Mouse (Mus musculus) bone marrow, adult 2 months (tissue): ENCODE results near the gene Cggbp1.

ENCODE experiments used
- CTCF ChIP-seq: fragments of 200-500 bp; IDR thresholded peaks from 2 replicates; pipeline ENCODE4 v1.5.1; 2011; ENCODE audit warnings: low read length, control low read depth; ENCODE audit not compliant: control insufficient read depth, insufficient read depth
- POLR2A ChIP-seq: fragments of 200-500 bp; IDR thresholded peaks from 2 replicates; pipeline ENCODE4 v1.6.1; 2011; ENCODE audit warnings: low read depth, mild to moderate bottlenecking, control low read depth, low read length, borderline replicate concordance; ENCODE audit not compliant: control insufficient read depth

- TF ChIP-seq POLR2A = 0 out of 2 replicates have a peak, but pooled peaks have one; percentile 30
- TF ChIP-seq CTCF = no peak
Measured at GRCm38 (mm10) chr16:64873416-64874305, 21.9 kb downstream of the Cggbp1 start.
